Mouse (Mus musculus): Measurements from ENCODE around the gene Lrrc73. TPM values are rescaled to one million over a fixed set of nuclear protein-coding genes. Genes with fewer than 3 reads are reported as not detected.

Gene Lrrc73
- polyA plus RNA-seq, 1 experiment from 2014 or later, result 0.53 TPM

GRCm38 (mm10) chr17:46239516-46240114, 13.7 kb upstream of the Lrrc73 start:
- ATAC-seq (ENCODE audit: insufficient number of reproducible peaks, insufficient read depth, low FRiP score, low read depth), result peak; percentile 81
- H3K4me2 ChIP-seq (ENCODE audit: low read length), result no peak overlapping the region
- H3K27ac ChIP-seq (replicated peaks in 1 of 2; ENCODE audit: control insufficient read depth in 1 of 2, insufficient read depth in 1 of 2, low read depth in 2 of 2, low read length in 2 of 2), result peak overlapping the region; percentile 8 to 41; a peak in 1 of 4 replicates
- no peaks in the 10 kb centered on the region for H3K9me3 ChIP-seq (ENCODE audit: control insufficient read depth, low read length)
- no peak overlapping the region for H3K9ac ChIP-seq (ENCODE audit: low read length)
- H3K4me3 ChIP-seq (ENCODE audit: control insufficient read depth in 1 of 2, insufficient read depth in 1 of 2, low read depth in 1 of 2, low read length in 2 of 2), result no peak overlapping the region
- peaks cover 83% of the 10 kb centered on the region for H3K36me3 ChIP-seq (ENCODE audit: control insufficient read depth, insufficient read depth, low read length)
- WGBS, result 30% methylated on average over 15 of the region's 15 CpGs
- peaks cover 10 to 12% of the 10 kb centered on the region in 2 experiments for H3K4me1 ChIP-seq (ENCODE audit: control insufficient read depth in 2 of 2, insufficient read depth in 2 of 2, low read length in 2 of 2)
- H3K27me3 ChIP-seq (ENCODE audit: control insufficient read depth, insufficient read depth, low read length), result no peaks in the 10 kb centered on the region

DNA sequence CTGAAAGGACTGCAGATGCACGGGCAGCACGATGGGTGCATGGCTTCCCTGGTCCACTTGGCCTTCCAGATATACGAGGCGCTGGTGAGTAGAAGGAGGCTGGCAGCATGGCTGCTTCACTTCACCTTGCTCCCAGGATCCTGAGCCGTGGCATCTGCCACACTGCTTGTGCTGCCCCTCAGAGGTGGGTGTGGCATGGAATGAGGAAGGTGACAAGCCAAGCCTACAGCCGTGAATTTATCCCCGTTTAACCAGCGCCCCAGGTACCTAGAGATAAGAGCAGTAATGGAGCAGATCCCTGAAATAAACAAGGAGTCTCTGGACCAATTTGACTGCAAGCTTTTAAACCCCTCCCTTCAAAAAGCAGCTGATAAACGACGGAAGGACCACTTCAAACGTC, 11.9 kb upstream of the Lrrc73 start:
- WGBS, result 51% methylated on average over 11 of the region's 11 CpGs
- Histone ChIP-seq H3K4me3 (ENCODE audit: control insufficient read depth in 1 of 2, insufficient read depth in 1 of 2, low read depth in 1 of 2, low read length in 2 of 2) (no peak overlapping the region), H3K27ac (replicated peaks in 1 of 2; ENCODE audit: control insufficient read depth in 1 of 2, insufficient read depth in 1 of 2, low read depth in 2 of 2, low read length in 2 of 2) (no peak overlapping the region), H3K36me3 (ENCODE audit: control insufficient read depth, insufficient read depth, low read length) (peaks cover 90% of the 10 kb centered on the region), H3K9ac (ENCODE audit: low read length) (no peak overlapping the region), H3K27me3 (ENCODE audit: control insufficient read depth, insufficient read depth, low read length) (no peaks in the 10 kb centered on the region), H3K4me1 (ENCODE audit: control insufficient read depth in 2 of 2, insufficient read depth in 2 of 2, low read length in 2 of 2) (peaks cover 10 to 12% of the 10 kb centered on the region in 2 experiments), H3K4me2 (ENCODE audit: low read length) (no peak overlapping the region), H3K9me3 (ENCODE audit: control insufficient read depth, low read length) (no peaks in the 10 kb centered on the region)
- no peak for ATAC-seq (ENCODE audit: insufficient number of reproducible peaks, insufficient read depth, low FRiP score, low read depth)

- Histone ChIP-seq H3K4me1 (ENCODE audit: control insufficient read depth in 2 of 2, insufficient read depth in 2 of 2, low read length in 2 of 2) (peaks cover 15 to 20% of the 10 kb centered on the region in 2 experiments), H3K4me2 (ENCODE audit: low read length) (no peak overlapping the region), H3K27ac (replicated peaks in 1 of 2; ENCODE audit: control insufficient read depth in 1 of 2, insufficient read depth in 1 of 2, low read depth in 2 of 2, low read length in 2 of 2) (no peak overlapping the region), H3K27me3 (ENCODE audit: control insufficient read depth, insufficient read depth, low read length) (no peaks in the 10 kb centered on the region), H3K36me3 (ENCODE audit: control insufficient read depth, insufficient read depth, low read length) (peaks cover 84% of the 10 kb centered on the region), H3K9ac (ENCODE audit: low read length) (no peak overlapping the region), H3K4me3 (ENCODE audit: control insufficient read depth in 1 of 2, insufficient read depth in 1 of 2, low read depth in 1 of 2, low read length in 2 of 2) (no peak overlapping the region), H3K9me3 (ENCODE audit: control insufficient read depth, low read length) (no peaks in the 10 kb centered on the region)
- ATAC-seq (ENCODE audit: insufficient number of reproducible peaks, insufficient read depth, low FRiP score, low read depth), result no peak
- 85% methylated on average over 13 of the region's 13 CpGs for WGBS
Observed at GRCm38 (mm10) chr17:46242274-46242673, 11.1 kb upstream of the Lrrc73 start.

- ATAC-seq (ENCODE audit: insufficient number of reproducible peaks, insufficient read depth, low FRiP score, low read depth), result no peak
- no peaks in the 10 kb centered on the region for H3K27me3 ChIP-seq (ENCODE audit: control insufficient read depth, insufficient read depth, low read length)
- no peaks in the 10 kb centered on the region for H3K9me3 ChIP-seq (ENCODE audit: control insufficient read depth, low read length)
- H3K4me3 ChIP-seq (ENCODE audit: control insufficient read depth in 1 of 2, insufficient read depth in 1 of 2, low read depth in 1 of 2, low read length in 2 of 2), result no peak overlapping the region
- peaks cover 79% of the 10 kb centered on the region for H3K36me3 ChIP-seq (ENCODE audit: control insufficient read depth, insufficient read depth, low read length)
- no peak overlapping the region for H3K4me2 ChIP-seq (ENCODE audit: low read length)
- 94% methylated on average over 4 of the region's 4 CpGs for WGBS
- peaks cover 14 to 21% of the 10 kb centered on the region in 2 experiments for H3K4me1 ChIP-seq (ENCODE audit: control insufficient read depth in 2 of 2, insufficient read depth in 2 of 2, low read length in 2 of 2)
- no peak overlapping the region for H3K9ac ChIP-seq (ENCODE audit: low read length)
- no peak overlapping the region for H3K27ac ChIP-seq (replicated peaks in 1 of 2; ENCODE audit: control insufficient read depth in 1 of 2, insufficient read depth in 1 of 2, low read depth in 2 of 2, low read length in 2 of 2)
Observed at GRCm38 (mm10) chr17:46242993-46243392, 10.3 kb upstream of the Lrrc73 start.

- Histone ChIP-seq H3K27me3 (ENCODE audit: control insufficient read depth, insufficient read depth, low read length) (no peaks in the 10 kb centered on the region), H3K36me3 (ENCODE audit: control insufficient read depth, insufficient read depth, low read length) (peaks cover 74% of the 10 kb centered on the region), H3K9me3 (ENCODE audit: control insufficient read depth, low read length) (no peaks in the 10 kb centered on the region), H3K4me1 (ENCODE audit: control insufficient read depth in 2 of 2, insufficient read depth in 2 of 2, low read length in 2 of 2) (peaks cover 15% of the 10 kb centered on the region in 2 experiments), H3K9ac (ENCODE audit: low read length) (no peak overlapping the region), H3K4me2 (ENCODE audit: low read length) (no peak overlapping the region), H3K4me3 (ENCODE audit: control insufficient read depth in 1 of 2, insufficient read depth in 1 of 2, low read depth in 1 of 2, low read length in 2 of 2) (no peak overlapping the region), H3K27ac (replicated peaks in 1 of 2; ENCODE audit: control insufficient read depth in 1 of 2, insufficient read depth in 1 of 2, low read depth in 2 of 2, low read length in 2 of 2) (no peak overlapping the region)
- ATAC-seq (ENCODE audit: insufficient number of reproducible peaks, insufficient read depth, low FRiP score, low read depth), result no peak
- 82% methylated on average over 2 of the region's 2 CpGs for WGBS
Observed at GRCm38 (mm10) chr17:46243624-46244023, 9.7 kb upstream of the Lrrc73 start.

- Histone ChIP-seq H3K9ac (ENCODE audit: low read length) (no peak overlapping the region), H3K27ac (replicated peaks in 1 of 2; ENCODE audit: control insufficient read depth in 1 of 2, insufficient read depth in 1 of 2, low read depth in 2 of 2, low read length in 2 of 2) (no peak overlapping the region), H3K9me3 (ENCODE audit: control insufficient read depth, low read length) (no peaks in the 10 kb centered on the region), H3K36me3 (ENCODE audit: control insufficient read depth, insufficient read depth, low read length) (peaks cover 73% of the 10 kb centered on the region), H3K4me3 (ENCODE audit: control insufficient read depth in 1 of 2, insufficient read depth in 1 of 2, low read depth in 1 of 2, low read length in 2 of 2) (no peak overlapping the region), H3K4me1 (ENCODE audit: control insufficient read depth in 2 of 2, insufficient read depth in 2 of 2, low read length in 2 of 2) (peaks cover 18 to 20% of the 10 kb centered on the region in 2 experiments), H3K27me3 (ENCODE audit: control insufficient read depth, insufficient read depth, low read length) (no peaks in the 10 kb centered on the region), H3K4me2 (ENCODE audit: low read length) (no peak overlapping the region)
- 78% methylated on average over 10 of the region's 10 CpGs for WGBS
- no peak for ATAC-seq (ENCODE audit: insufficient number of reproducible peaks, insufficient read depth, low FRiP score, low read depth)
Observed at GRCm38 (mm10) chr17:46244579-46244978, 8.8 kb upstream of the Lrrc73 start.

- Histone ChIP-seq H3K36me3 (ENCODE audit: control insufficient read depth, insufficient read depth, low read length) (peaks cover 77% of the 10 kb centered on the region), H3K9me3 (ENCODE audit: control insufficient read depth, low read length) (no peaks in the 10 kb centered on the region), H3K27me3 (ENCODE audit: control insufficient read depth, insufficient read depth, low read length) (no peaks in the 10 kb centered on the region), H3K27ac (replicated peaks in 1 of 2; ENCODE audit: control insufficient read depth in 1 of 2, insufficient read depth in 1 of 2, low read depth in 2 of 2, low read length in 2 of 2) (peak within 1 kb of the TSS; percentile 37 to 68), H3K4me1 (ENCODE audit: control insufficient read depth in 2 of 2, insufficient read depth in 2 of 2, low read length in 2 of 2) (peaks cover 14 to 20% of the 10 kb centered on the region in 2 experiments), H3K9ac (ENCODE audit: low read length) (peak within 1 kb of the TSS; percentile 98), H3K4me2 (ENCODE audit: low read length) (peak within 1 kb of the TSS; percentile 77), H3K4me3 (ENCODE audit: control insufficient read depth in 1 of 2, insufficient read depth in 1 of 2, low read depth in 1 of 2, low read length in 2 of 2) (peak within 1 kb of the TSS; percentile 81 to 90)
- WGBS, result under 1% methylated on average over 53 of the region's 53 CpGs
- peak; percentile 88 for ATAC-seq (ENCODE audit: insufficient number of reproducible peaks, insufficient read depth, low FRiP score, low read depth)
Observed at GRCm38 (mm10) chr17:46247512-46248188, 5.7 kb upstream of the Lrrc73 start, which contains the start of the genes Polr1c and Yipf3. TSS of gene Polr1c (minus strand) at chr17:46248054. TSS of gene Yipf3 (plus strand) at chr17:46248080.

All from heart, embryonic 14.5 days (tissue).